Mouse (Mus musculus) lung, postnatal 0 days (tissue): ENCODE data around the gene Gm20388. TPM values are rescaled to one million over a fixed set of nuclear protein-coding genes. Genes with fewer than 3 reads are reported as not detected.

Source experiments
- ATAC-seq: fragments of 200-750 bp; cut with Nextera tagmentation; 2 replicates; pipeline ENCODE4 v1.8.0; 2017; ENCODE audit warnings: moderate library complexity
- DNase-seq: peaks from one replicate; pipeline ENCODE4 v3.0.0-alpha.2; 2016; ENCODE audit warnings: low spot score
- H3K27ac ChIP-seq: fragments of 300-500 bp; sonication (generic); 2 replicates; pipeline ENCODE4 v1.5.1; 2014; ENCODE audit warnings: antibody characterized with exemption, mild to moderate bottlenecking, low read length, mixed read lengths
- H3K27me3 ChIP-seq: fragments of 300-500 bp; sonication (generic); replicated peaks from 2 replicates; pipeline ENCODE4 v1.6.1; 2014; ENCODE audit warnings: low read length, mixed read lengths; ENCODE audit not compliant: insufficient read depth
- H3K36me3 ChIP-seq: fragments of 300-500 bp; sonication (generic); 2 replicates; pipeline ENCODE4 v1.6.1; 2014; ENCODE audit warnings: low read length, mixed read lengths; ENCODE audit not compliant: insufficient read depth
- H3K4me1 ChIP-seq: fragments of 300-500 bp; sonication (generic); 2 replicates; pipeline ENCODE4 v1.6.1; 2014; ENCODE audit warnings: antibody characterized with exemption, low read depth, low read length, mixed read lengths; ENCODE audit not compliant: insufficient read depth
- H3K4me2 ChIP-seq: fragments of 300-500 bp; sonication (generic); replicated peaks from 2 replicates; pipeline ENCODE4 v1.6.1; 2014; ENCODE audit warnings: low read depth, mild to moderate bottlenecking, low read length, moderate library complexity, mixed read lengths
- H3K4me3 ChIP-seq: fragments of 300-500 bp; sonication (generic); 2 replicates; pipeline ENCODE4 v1.5.1; 2014; ENCODE audit warnings: low read depth, low read length
- H3K9ac ChIP-seq: fragments of 300-500 bp; sonication (generic); replicated peaks from 2 replicates; pipeline ENCODE4 v1.6.1; 2014; ENCODE audit warnings: low read depth, mild to moderate bottlenecking
- H3K9me3 ChIP-seq: fragments of 300-500 bp; sonication (generic); 2 replicates; pipeline ENCODE4 v1.6.1; 2016; ENCODE audit warnings: low read length, mixed read lengths
- CTCF ChIP-seq: IDR thresholded peaks from 2 replicates; pipeline ENCODE4 v1.5.1; 2016; ENCODE audit warnings: antibody characterized with exemption, mild to moderate bottlenecking
- EP300 ChIP-seq: IDR thresholded peaks from 2 replicates; pipeline ENCODE4 v1.6.1; 2016; ENCODE audit warnings: antibody characterized with exemption, mild to moderate bottlenecking, control low read depth
- WGBS: fragments of 180-500 bp; shearing (Covaris S2); extraction: QIAGEN DNeasy Blood & Tissue Kit; methylation state at CpG from one replicate; pipeline ENCODE4 v1.1.7; 2014; 5-methylcytosine and 5-hydroxymethylcytosine counted together
- polyA plus RNA-seq: library from polyadenylated mRNA; unstranded; fragments of >200 nt; fragmentation: Nextera tagmentation; extraction: Ambion mirVana; gene quantifications from 2 replicates; pipeline ENCODE4 v1.2.1, GENCODE M21; 2015

The Gm20388 gene
- polyA plus RNA-seq, 1 experiment from 2014 or later = not detected

GRCm38 (mm10) chr8:122547815-122548214, 2637.2 kb downstream of the Gm20388 start:
- 24% methylated on average over 5 of the region's 5 CpGs for WGBS
- Histone ChIP-seq H3K27ac (peak overlapping the region; percentile 85), H3K4me2 (peak overlapping the region; percentile 84; the same call in 1 of the 2 replicates), H3K36me3 (no peaks in the 10 kb centered on the region), H3K27me3 (no peaks in the 10 kb centered on the region), H3K9ac (0 out of 2 replicates have a peak overlapping the region, but pooled peaks have one; percentile 16), H3K9me3 (no peaks in the 10 kb centered on the region), H3K4me1 (peaks cover 28% of the 10 kb centered on the region), H3K4me3 (no peak overlapping the region)
- TF ChIP-seq EP300 (no peak), CTCF (no peak; the same call in 1 of the 2 replicates)
- DNase-seq (peak; percentile 77), ATAC-seq (no peak)

DNA sequence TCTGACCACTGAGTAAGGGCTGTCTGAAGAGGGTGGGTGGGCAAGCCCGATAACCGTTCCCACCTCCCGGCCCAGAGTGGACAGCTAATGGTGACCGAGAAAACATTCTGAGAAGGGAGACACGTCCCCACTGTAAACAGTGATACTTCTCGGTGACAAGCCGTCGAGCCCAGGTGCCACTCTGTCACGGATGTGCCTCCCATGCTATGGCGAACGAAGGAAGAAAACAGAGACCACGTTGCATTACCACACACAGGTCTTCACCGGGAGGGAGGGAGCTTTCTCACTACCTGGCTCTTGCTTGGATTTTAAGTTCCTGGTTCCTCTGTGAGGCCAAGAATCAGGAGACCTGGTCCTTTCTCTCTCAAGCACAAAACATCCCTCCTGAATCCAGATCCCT, 2637.7 kb downstream of the Gm20388 start:
- Histone ChIP-seq H3K36me3 (no peaks in the 10 kb centered on the region), H3K9ac (no peak overlapping the region), H3K4me3 (no peak overlapping the region), H3K27ac (peak overlapping the region; percentile 85; the same call in 1 of the 2 replicates), H3K4me2 (peak overlapping the region; percentile 84), H3K4me1 (peaks cover 28% of the 10 kb centered on the region), H3K9me3 (no peaks in the 10 kb centered on the region), H3K27me3 (no peaks in the 10 kb centered on the region)
- ATAC-seq = no peak
- WGBS = 47% methylated on average over 13 of the region's 13 CpGs
- DNase-seq = no peak
- no peak for TF ChIP-seq CTCF
- no peak for TF ChIP-seq EP300

GRCm38 (mm10) chr8:122548891-122549439, 2638.3 kb downstream of the Gm20388 start:
- ATAC-seq (no peak), DNase-seq (peak; percentile 32)
- no peak for TF ChIP-seq EP300
- no peak for TF ChIP-seq CTCF
- Histone ChIP-seq H3K27me3 (no peaks in the 10 kb centered on the region), H3K9me3 (no peaks in the 10 kb centered on the region), H3K4me3 (peak overlapping the region; percentile 83), H3K4me1 (peaks cover 28% of the 10 kb centered on the region), H3K4me2 (peak overlapping the region; percentile 84), H3K36me3 (no peaks in the 10 kb centered on the region), H3K27ac (peak overlapping the region; percentile 23; the same call in 1 of the 2 replicates), H3K9ac (no peak overlapping the region)
- 62% methylated on average over 3 of the region's 3 CpGs for WGBS

GRCm38 (mm10) chr8:122550234-122550994, 2639.8 kb downstream of the Gm20388 start:
- no peaks in the 10 kb centered on the region for H3K27me3 ChIP-seq
- ATAC-seq (peak; percentile 52), DNase-seq (peak; percentile 78)
- H3K9ac ChIP-seq = peak overlapping the region; percentile 84
- no peak for TF ChIP-seq EP300
- no peak for TF ChIP-seq CTCF
- H3K27ac ChIP-seq = peak overlapping the region; percentile 93
- no peaks in the 10 kb centered on the region for H3K36me3 ChIP-seq
- no peaks in the 10 kb centered on the region for H3K9me3 ChIP-seq
- H3K4me2 ChIP-seq = peak overlapping the region; percentile 84
- WGBS = 2% methylated on average over 40 of the region's 52 CpGs
- peak overlapping the region; percentile 83 for H3K4me3 ChIP-seq
- peaks cover 28% of the 10 kb centered on the region for H3K4me1 ChIP-seq

DNA sequence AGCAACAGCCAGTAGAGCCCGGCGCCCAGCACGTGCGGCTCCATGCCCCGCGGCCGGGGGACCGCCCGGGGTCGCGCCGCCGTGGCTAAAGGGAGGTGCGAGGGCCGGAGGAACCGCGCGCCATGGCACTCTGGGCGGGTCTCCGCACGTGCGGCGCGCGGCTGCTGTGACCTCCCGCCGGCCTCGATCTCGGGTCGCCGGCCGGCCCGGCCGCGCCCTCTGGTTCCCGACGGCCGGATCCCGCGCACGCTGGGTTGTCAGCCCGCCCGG, 2640.3 kb downstream of the Gm20388 start:
- Histone ChIP-seq H3K9me3 (no peaks in the 10 kb centered on the region), H3K4me3 (peak overlapping the region; percentile 83), H3K4me1 (peaks cover 25% of the 10 kb centered on the region), H3K4me2 (peak overlapping the region; percentile 84), H3K27me3 (no peaks in the 10 kb centered on the region), H3K36me3 (no peaks in the 10 kb centered on the region), H3K27ac (peak overlapping the region; percentile 93), H3K9ac (peak overlapping the region; percentile 84)
- DNase-seq (no peak), ATAC-seq (peak; percentile 25; the same call in 1 of the 2 replicates)
- TF ChIP-seq CTCF = no peak
- TF ChIP-seq EP300 = no peak
- 0% methylated on average over 3 of the region's 43 CpGs for WGBS

- WGBS = 13% methylated on average over 37 of the region's 56 CpGs
- DNase-seq (peak; percentile 94), ATAC-seq (peak; percentile 91)
- TF ChIP-seq EP300 (no peak), CTCF (peak; percentile 100)
- Histone ChIP-seq H3K27ac (peak within 1 kb of the TSS; percentile 93), H3K9me3 (no peaks in the 10 kb centered on the region), H3K36me3 (no peaks in the 10 kb centered on the region), H3K4me2 (peak within 1 kb of the TSS; percentile 84), H3K4me3 (peak within 1 kb of the TSS; percentile 83), H3K4me1 (peaks cover 23% of the 10 kb centered on the region), H3K27me3 (no peaks in the 10 kb centered on the region), H3K9ac (peak within 1 kb of the TSS; percentile 84)
Measured at GRCm38 (mm10) chr8:122551265-122552051, 2640.8 kb downstream of the Gm20388 start, which contains the start of gene Piezo1. Gene Piezo1 (minus strand): TSS chr8:122551329.
